Mouse (Mus musculus): ENCODE results near the gene Zfhx3.

GRCm38 (mm10) chr8:108661486-108662093 is 719.1 kb downstream of the Zfhx3 start:
- TF ChIP-seq POLR2A (IDR thresholded peaks at IDR 0.05; ENCODE audit: borderline replicate concordance, low read depth, low read length) (no peak), CTCF (IDR thresholded peaks at IDR 0.05; ENCODE audit: low read depth, low read length) (no peak)
